Mouse (Mus musculus) adrenal gland, postnatal 36 days (tissue): ENCODE data around the gene Zmym1. TPM values are rescaled to one million over a fixed set of nuclear protein-coding genes. Genes with fewer than 3 reads are reported as not detected.
"Not testable (repeated sequence)": the region's sequence is repeated elsewhere in the genome, so short reads cannot be mapped to it uniquely, and the experiment has no call there.

Experiments
- DNase-seq, 2 experiments: peaks; one replicate each; pipeline ENCODE4 v3.0.0; 2021; ENCODE audit warnings: mixed read lengths in 1 of 2
- long read RNA-seq, 2 experiments: library from polyadenylated mRNA; stranded (forward); transcript quantifications; one replicate each; pipeline ENCODE4 v2.0.0; 2021; ENCODE audit warnings: borderline sequencing depth in 2 of 2
- total RNA-seq, 2 experiments: library from RNA; stranded (reverse); gene quantifications; 2 replicates each; pipeline ENCODE4 v1.2.3; 2021

The Zmym1 gene
- 1 to 10 TPM; 7.7 to 7.8 TPM for total RNA-seq
- long read RNA-seq, experiment 1, partial matches to known transcripts = 0 of 8 reads
- long read RNA-seq, experiment 1, other reads (novel, unspliced or antisense) = 5 of 8 reads
- long read RNA-seq, experiment 2, partial matches to known transcripts = 0 of 1 reads
- long read RNA-seq, experiment 2, other reads (novel, unspliced or antisense) = 0 of 1 reads

GRCm38 (mm10) chr4:127060585-127061290 lies at the start of gene Zmym1:
Zmym1 (minus strand) TSS chr4:127061152.
- peak; percentile 95 to 96 for DNase-seq

GRCm38 (mm10) chr4:127110570-127110969 lies 49.6 kb upstream of the Zmym1 start:
- DNase-seq = no peak

GRCm38 (mm10) chr4:127107566-127107965 lies 46.6 kb upstream of the Zmym1 start:
- DNase-seq = no peak

- not testable (repeated sequence) for DNase-seq
Measured at GRCm38 (mm10) chr4:127099552-127099951, 38.6 kb upstream of the Zmym1 start.

GRCm38 (mm10) chr4:127095090-127095489 lies 34.1 kb upstream of the Zmym1 start:
- no peak for DNase-seq

DNA sequence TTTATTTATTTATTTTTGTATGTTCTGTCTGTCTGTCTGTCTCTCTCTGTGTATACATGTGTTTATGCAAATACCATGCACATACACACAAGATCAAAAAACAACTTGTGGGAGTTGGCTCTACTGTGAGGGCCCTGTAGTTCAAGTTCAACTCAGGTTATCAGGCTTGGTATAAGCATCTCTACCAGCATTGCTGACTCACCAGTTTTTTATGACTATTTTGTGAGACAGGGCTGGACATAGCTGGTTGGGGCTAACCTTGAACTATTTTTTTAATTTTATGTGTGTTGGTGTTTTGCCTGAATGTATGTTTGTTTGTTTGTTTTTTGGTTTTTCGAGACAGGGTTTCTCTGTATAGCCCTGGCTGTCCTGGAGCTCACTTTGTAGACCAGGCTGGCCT lies 30.2 kb upstream of the Zmym1 start:
- no peak for DNase-seq

GRCm38 (mm10) chr4:127085761-127086160 lies 24.8 kb upstream of the Zmym1 start:
- DNase-seq = no peak

DNA sequence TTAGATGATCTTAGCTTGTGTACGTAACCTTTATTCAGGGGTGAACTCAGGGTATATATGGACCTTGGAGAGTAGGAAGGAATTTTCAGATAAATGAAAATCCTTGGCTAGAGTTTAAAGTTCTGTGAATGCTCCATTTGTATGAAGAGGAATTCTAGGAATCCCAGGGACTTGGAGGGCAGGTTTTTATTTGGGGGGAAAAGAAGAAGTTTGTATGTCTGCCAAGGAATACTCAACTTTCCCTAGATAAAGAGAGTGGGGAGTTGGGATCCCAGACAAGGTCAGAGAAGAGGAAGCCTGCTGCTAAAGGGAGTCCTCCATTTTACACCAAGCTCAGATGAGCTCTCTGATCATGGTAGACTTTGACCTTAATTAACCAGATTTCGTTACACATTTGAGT lies 22.2 kb upstream of the Zmym1 start:
- no peak for DNase-seq

DNA sequence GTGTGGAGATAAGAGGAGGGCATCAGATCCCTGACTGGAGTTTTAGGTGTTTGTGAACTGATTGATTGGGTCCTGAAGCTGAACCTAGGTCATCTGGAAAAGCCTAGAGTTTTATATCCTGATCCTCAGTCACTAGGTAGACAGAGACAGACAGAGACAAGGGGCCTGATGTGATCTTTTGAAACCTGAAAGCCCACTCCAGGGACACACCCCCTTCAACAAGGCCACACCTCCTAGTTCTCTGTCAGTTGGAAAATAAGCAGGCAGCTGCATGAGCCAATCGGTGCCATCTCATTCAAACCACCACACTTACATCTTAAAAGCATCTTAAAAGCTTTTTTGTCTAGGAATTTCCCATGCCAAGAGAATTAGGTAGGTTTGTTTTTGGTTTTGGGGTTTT lies 19.9 kb upstream of the Zmym1 start:
- DNase-seq = no peak

DNA sequence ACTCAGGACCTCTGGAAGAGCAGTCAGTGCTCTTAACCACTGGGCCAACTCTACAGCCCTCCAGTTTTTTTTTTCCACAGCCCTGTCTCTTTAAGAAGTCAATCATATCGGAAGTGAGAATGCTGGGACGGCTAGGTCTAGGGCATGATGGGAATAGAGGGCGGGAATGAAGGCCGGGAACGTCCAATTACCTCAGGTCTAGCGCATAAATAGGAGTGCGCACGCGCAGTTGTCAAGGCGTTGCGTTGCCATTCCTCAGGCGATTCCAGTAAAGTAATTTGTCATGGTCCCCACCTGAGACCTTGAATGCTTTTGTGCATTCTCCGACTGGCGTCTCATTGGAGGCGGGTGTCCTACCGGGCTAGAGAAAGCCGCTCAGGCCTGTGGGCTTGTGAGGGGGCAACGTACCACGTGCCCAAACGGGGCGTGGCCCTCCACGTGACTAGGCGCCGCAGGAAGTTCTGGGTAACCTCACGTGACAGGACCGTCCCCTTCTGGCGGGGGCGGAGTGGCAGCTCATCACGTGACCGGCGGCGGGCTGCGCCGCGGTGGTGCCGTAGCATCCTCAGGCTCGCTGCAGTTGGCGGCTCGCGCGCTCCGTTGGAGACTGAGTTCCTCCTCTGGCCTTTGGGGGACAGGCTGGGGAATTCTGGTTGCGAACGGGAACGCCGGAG lies 16.1 kb upstream of the Zmym1 start, which contains the start of gene Zmym6:
Zmym6 (plus strand) TSS at position 509 of the 674 bp plus-strand sequence.
- peak; percentile 95 to 96 for DNase-seq

DNA sequence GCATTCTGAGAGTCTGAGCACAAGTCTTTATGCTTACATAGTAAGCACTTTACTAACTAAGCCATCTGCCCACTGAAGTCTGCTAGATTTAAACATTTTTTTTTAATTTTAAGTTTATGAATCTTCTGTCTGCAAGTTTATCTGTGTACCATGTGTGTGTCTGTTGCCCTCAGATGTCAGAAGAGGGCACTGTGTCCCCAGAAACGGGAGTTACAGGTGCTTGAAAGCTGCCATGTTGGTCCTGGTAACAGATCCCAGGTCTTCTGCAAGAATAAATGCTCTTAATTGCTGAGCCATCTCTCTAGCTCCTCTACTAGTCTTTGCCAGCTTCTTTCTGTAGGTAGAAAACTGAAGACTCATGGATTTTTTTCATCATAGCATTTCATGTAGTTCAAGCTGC lies 14.0 kb upstream of the Zmym1 start:
- no peak for DNase-seq

GRCm38 (mm10) chr4:127064051-127064450 lies 3.1 kb upstream of the Zmym1 start:
- DNase-seq = no peak

DNA sequence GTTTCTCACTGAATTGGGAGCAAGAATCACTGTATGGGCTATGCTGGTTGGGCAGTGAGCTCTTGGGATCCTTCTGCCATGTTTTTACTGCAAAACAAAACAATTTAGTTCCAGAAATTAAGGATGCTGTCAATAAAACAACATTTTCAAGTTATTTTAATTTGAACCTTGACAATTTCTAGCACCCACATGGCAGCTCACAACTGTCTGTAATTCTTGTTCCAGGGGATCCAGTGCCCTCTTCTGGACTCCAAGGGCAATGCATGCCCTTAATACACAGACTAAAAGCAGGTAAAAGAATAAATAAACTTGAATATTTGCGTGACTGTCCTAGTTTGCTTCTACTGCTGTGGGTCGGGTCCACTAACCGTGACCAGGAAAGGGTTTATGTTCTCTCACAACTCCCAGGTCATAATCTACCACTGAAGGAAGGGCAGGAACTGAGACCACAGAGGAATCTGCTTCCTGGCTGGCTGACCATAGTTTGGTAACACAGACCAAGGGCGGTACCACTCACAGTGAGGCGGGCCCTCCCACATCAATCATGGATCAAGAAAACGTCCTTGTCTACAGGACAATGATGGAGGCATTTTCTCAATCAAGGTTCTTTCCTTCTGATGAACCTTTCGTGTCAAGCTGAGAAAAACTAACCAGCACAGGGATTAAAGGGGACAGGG lies 6.3 kb downstream of the Zmym1 start:
- DNase-seq = no peak

DNA sequence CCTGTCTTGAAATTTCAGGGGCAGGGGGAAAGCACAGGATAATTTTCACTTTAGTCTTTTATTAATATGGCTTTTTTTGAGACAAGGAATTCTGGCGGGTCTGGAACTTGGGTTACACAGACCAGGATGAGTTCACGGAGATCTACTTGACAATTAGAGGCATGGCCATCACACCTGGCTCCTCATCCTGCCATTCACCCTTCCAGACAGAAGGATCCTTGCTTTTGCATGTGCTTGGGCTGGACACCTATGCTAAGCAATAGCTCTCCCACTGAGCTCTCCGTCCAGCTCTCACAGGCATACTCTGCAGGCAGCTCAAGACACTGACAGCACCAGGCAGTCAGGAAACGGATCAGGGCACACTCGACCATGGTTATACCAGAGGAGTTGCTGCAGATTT lies 7.9 kb downstream of the Zmym1 start:
- DNase-seq = no peak

GRCm38 (mm10) chr4:127051121-127051520 lies 9.8 kb downstream of the Zmym1 start:
- DNase-seq = no peak

GRCm38 (mm10) chr4:127043540-127043939 lies 17.4 kb downstream of the Zmym1 start:
- no peak for DNase-seq

- no peak for DNase-seq
Measured at GRCm38 (mm10) chr4:127039871-127040483, 21.0 kb downstream of the Zmym1 start.

DNA sequence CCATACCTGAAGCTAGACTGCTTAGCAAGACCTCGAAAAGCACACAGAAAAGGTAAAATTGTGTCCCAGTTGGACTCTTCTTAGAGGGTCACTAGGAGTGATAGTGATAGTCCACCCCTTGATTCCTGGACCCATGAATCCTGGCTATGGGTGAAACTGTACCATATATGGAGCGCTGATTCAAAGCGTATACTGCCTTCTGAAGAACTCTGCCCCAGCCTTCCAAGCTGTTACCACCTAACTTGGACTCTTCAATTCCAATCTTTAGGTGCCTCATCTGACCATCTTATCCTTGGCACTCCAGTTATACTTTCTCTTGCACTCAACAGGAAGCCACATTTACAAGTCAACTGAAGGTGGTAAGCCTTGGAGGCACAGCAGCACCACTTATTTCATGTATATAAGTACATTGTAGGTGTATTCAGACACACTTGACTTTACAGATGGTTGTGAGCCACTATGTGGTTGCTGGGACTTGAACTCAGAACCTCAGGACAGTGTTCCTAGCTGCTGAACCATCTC lies 22.1 kb downstream of the Zmym1 start:
- DNase-seq = no peak

GRCm38 (mm10) chr4:127037908-127038827 lies 22.8 kb downstream of the Zmym1 start:
- no peak for DNase-seq

DNA sequence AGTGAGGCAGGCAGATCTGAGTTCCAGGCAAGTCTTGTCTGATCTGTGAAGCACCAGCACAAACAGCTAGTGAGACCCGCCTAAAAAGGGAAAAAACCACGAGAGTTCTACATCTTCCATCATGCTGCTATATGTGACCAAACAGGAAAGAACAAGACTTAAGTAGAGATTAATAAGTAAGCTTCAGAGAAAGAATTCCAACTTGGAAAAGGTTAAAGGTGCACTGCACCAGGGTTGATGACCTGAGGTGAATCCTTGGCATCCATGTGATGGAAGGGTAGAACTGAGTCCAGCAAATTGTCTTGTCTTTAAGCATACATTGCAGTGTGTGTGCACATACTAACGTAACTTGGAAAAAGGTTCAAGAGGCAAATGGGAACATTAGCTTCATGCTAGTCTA lies 23.8 kb downstream of the Zmym1 start:
- DNase-seq = no peak
